Mouse (Mus musculus): Measurements from ENCODE around the gene Gm9821. TPM values are rescaled to one million over a fixed set of nuclear protein-coding genes. Genes with fewer than 3 reads are reported as not detected.

Gene Gm9821
- total RNA-seq, 4 experiments from 2014 or later: not detected

DNA sequence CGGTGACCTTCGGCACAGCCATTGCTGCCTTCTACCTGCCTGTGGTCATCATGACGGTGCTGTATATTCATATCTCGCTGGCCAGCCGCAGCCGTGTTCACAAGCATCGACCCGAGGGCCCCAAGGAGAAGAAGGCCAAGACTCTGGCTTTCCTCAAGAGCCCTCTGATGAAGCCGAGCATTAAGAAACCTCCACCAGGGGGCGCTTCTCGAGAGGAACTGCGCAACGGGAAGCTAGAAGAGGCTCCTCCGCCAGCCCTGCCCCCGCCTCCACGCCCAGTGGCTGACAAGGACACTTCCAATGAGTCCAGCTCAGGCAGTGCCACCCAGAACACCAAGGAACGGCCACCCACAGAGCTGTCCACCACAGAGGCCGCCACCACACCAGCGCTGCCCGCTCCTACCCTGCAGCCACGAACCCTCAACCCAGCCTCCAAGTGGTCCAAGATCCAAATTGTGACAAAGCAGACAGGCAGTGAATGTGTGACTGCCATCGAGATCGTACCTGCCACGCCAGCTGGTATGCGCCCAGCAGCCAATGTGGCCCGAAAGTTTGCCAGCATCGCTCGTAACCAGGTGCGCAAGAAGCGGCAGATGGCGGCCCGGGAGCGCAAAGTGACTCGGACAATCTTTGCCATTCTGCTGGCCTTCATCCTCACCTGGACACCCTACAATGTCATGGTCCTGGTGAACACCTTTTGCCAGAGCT lies 17.5 kb upstream of the Gm9821 start:
- peak; percentile 45 for DNase-seq

DNA sequence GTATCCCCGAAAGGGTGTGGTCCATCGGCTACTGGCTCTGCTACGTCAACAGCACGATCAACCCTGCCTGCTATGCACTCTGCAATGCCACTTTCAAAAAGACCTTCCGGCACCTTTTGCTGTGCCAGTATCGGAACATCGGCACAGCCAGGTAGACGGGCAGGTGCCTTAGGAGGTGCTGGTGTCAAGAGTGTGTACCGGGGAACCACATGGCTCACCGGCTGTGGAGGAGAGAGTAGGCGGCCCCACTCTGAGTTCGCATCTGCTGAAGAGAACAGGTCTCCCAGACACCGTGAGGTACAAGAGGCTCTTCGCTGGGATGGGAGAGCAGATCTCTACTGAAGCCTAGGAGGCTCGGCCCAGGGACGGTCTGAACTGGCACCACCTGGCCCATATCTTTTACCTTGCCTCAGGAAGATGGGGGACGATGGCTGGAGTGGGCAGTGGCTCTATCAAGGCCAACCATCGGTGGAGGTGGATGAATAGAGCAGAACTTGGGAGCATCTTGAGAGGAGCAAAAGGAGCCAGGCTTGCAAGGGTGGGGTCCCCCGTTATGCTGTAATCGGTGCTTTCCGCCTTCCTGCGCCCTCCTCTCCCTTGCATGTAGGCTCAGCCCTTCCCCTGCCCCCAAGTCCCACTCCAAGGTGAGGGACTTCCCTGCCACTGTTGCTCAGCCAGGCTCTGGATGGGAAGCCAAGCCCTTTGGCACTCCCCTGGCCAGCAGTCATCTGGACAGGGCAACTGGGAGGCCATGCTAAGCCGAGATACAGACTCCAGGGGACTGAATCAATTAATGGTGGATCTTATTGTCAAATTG lies 16.8 kb upstream of the Gm9821 start:
- no peak for DNase-seq

DNA sequence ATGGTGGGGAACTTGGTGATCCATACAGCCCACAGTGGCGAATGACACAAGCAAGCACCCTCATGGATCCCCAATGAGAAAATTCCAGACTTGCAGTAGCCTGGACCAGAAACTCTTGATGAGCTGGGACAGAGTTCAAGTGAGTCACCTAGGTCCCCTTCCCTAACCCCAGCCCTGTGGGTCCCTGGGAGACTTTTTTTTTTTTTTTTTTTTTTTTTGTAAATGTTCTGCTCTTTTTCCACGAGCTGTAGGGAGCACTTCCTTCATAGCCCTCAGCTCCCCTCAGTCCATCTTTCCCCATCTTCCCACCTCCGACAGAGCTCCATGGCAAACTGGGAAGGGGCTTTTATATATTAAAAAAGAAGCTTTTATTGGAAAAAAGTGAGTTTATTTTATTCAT lies 16.0 kb upstream of the Gm9821 start:
- DNase-seq: no peak

DNA sequence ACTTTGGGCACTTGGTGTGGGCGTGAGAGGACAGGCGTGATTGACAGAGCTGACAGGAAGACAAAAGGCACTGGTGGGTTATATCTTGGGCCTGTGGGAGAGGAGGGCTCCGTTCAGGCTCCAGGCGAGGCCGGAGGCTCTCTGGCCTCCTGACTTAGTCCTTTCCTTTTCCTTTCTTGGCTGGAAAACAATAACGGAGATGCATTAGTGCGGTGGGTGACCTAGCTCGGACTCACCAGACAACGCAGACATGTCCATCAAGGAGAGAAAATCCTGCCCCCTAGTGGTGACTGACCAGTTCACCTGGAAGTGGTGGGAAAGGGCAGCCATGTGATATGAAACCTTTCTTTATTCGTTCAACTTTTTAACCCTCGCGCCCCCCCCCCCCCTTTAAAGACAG lies 15.6 kb upstream of the Gm9821 start:
- no peak for DNase-seq

DNA sequence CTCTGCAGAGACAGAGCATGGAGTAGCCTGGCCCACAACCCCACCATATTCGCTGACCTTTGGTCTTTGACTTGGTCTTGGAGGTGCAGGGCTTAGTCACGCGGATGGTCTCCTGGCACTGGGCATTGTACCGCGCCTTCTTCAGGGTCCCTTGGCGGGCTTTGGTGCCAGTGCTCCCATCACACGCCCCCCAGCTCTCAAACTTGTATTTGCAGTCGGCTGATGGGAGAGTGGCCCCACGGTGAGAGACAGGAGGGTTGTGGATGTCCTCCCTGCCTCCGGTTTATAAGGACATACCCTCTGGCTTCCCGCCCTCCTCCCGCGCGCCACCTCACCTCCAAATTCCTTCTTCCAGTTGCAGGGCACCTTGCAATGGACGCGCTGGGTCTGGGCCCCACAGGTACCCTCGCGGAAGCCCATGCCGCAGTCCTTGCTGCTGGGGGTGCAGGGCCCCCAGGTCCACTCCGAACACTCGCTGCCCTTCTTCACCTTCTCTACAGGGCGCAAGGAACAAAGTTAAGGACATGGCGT lies 14.7 kb upstream of the Gm9821 start:
- no peak for DNase-seq

DNA sequence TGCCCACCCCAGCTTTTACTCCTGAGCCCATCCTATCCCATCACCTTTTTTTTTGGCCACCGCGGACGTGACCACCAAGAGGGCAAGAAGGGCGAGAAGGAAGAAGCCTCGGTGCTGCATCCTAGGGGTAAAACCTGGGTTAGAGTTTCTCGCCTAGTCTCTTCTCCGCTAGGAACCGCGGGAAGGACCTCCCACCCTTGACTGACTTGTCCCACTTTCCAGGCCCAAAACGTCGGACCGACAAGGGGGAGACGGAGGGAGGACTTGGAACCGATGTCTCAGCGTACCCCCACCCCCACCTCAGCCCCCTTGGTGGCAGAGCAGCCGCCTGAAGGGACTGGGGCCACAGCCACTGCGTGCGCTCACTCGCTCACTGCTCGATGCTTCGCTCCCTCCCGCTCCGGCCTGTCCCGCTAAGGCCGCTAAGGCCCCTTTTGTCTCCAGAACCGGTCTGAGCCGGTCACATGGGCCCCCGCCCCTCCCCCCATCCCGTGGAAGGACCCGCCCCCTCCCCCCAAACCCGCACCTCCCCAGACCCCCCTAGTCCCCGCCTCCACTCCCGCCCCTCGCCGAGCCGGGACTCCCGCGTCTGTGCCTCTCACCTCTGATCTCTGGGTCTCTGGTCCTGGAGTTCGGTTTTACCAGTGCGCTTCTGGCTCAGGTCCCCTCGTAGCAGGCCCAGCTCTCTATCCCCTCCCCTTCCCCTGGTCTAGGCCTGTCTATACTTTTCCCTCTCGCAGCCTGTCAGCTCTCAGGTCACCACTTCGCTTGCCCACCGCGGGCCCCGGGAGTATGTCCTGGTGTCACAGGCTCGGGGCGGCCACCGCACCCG lies 14.0 kb upstream of the Gm9821 start:
- DNase-seq: no peak

DNA sequence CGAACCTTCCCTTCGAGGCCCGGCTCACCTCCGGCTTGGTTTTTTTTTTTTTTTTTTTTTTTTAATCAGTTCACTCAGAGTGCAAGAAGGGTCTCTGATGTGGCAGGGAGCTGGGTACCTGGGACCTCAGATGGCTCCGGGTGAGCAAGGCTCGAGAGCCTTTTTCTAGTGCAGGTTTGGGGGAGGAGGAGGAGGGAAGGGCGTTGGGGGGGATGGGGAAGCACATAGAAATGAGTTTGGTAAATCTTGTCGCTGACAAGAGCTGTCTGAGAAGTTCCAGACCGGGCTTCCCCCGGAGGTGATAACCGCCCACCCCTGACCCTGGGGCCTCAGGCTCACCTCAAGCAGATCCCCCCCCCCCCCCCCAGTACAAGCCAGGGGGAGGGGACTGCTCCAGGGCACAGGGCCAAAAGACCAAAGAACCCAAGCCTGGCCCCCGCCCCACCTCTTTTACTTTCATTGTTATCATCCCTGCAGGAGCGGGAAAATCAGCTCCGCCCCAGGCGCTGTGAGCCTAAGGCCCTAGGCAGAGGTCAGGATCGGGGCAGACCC lies 13.3 kb upstream of the Gm9821 start, which contains the start of gene Mdk:
Gene Mdk, minus strand, starts transcription at position 138 of the 552 bp plus-strand sequence.
- DNase-seq: no peak

DNA sequence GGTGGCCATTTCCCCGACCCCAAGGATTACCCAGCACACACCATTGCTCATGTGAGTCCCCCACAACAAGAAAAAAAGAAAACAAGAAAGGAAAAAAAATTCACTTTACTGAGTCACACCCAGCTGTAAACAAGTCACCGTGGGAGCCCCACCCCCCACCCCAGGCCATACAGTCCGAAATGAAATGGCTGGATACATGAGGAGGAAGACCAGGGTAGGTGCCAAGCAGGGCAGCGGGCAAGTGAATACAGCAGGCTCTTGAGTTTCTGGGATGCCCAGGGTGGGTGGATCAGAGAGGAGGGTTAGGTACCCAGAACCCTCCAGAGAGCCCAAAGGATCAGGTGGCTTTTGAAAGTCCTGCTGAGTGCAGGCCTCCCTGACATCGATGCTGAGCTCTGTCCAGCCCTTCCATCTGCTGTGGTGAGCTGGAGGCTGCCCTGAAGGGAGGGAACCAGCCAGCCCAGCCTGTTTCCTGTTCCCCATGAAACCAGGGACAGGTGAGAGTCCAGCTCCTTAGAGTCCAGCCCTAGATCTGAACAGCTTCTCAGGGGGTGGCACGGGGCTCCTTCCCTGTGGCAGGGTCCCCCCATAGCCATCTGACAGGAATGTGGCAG lies 12.7 kb upstream of the Gm9821 start:
- no peak for DNase-seq

DNA sequence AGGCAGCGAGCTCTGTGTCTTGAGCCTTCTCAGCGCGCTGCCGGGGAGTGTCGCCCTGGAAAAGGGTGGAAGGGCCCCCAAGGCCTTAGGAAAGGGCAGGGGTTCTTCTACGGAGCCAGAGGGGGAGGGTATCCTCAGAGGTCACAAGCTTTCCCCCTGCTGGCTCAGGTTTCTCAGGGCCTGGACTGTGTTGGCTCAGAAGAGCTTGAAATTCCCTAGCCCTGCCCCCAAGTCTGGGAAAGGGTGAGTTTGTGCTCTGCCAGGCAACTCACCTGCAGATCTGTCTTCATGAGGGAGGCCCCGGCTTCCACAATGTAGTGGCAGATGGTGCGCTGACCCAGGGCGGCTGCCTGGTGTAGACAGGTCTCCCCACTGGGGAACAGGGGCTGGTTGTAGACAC lies 12.0 kb upstream of the Gm9821 start:
- no peak for DNase-seq

DNA sequence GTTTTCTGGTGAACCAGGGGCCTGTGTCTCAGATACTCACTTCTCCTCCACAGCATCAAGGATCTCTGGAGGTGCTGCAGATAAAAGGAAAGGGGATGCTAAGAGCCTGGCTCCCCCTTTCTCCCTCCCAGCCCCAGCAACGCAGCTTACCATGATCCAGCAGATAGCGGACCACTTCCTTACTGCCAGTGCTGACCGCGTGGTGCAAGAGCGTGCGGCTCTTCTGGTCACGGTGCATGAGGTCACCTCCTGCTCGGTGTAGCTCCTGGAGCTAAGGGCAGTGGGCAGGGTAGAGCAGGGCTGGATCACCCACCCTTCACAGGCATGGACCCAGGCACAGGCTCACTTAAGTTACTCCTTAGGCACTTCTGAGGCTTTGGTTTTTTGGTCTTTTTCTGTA lies 11.5 kb upstream of the Gm9821 start:
- DNase-seq: no peak

DNA sequence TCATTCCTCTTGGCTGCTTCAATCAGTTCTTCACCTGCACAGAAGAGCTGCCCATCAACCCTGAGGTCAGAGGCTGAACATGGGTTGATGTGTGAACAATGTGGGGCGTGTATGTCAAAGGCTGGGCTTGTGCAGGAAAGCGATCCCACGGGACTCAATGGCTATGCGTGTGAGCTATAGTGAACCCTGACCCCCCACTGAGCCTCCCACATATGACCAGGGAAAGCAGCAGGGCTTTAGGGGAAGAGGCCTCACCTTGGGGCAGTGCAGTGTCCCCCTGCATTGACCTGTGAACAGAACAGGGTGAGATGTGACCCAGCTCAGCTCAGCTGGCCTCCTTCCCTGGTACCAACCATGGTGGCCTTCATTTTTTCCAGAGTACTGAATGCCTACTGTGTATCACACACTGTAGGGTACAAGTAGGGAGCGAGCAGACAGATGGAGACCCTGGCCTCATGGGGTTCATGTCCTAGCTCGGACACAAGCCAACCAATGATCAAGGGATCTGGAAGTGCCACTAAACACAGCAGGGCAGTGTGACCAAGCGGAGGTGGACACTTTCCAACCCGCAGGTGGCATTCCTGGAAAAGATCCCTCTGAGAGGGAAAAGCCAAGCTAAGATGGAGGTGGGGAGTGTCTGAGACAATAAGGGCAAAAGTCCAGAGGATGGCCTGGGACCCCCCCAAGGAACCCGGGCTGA lies 10.5 kb upstream of the Gm9821 start:
- DNase-seq: no peak

DNA sequence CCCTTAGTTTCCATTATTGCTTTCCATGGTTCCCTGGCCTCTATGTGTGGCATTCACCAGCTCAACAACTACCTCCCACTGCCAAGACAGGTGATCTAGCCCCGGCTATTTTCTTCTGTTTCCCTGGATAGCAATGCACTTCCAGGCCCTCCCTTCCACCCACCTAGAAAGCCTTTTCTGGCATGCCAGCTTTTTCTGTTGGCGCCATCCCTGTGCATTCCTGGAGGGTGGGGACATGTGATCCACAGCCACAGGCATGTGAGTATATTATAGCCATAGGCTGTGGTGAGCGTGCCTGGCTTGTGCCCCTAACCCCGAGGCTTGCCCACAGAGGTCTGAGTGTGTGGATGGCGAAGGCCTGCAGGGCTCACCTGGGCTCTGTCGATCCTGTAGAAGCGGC lies 9.3 kb upstream of the Gm9821 start:
- no peak for DNase-seq

DNA sequence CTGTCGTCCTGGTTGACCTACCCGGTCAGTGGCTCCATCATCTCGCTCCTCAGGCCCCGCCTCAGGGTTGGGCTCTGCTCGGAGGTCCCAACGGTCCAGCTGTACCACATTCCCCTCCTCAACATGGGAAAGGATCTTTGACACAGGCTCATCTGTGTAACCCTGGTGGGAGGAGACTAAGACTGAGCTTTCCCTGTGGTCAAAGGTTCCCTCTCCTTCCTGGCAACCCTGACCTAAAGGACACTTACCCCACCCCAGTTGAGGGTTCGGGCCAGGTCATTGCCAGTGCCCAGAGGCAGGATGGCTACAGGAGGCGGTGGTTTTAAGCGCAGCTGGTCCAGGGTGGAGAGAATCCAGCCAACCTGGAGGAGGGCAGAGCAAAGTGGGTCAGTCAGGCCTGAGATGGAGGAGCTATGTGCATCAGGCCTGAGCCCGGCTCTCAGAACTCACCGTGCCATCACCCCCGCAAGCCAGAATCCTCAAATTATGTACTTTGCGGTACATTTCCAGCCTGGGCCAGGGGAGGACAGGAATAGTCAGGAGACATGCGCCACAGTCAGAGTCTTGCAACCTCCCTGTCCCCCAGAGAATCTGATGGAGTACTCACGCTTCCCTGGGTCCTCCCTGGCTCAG lies 6.1 kb upstream of the Gm9821 start:
- no peak for DNase-seq

DNA sequence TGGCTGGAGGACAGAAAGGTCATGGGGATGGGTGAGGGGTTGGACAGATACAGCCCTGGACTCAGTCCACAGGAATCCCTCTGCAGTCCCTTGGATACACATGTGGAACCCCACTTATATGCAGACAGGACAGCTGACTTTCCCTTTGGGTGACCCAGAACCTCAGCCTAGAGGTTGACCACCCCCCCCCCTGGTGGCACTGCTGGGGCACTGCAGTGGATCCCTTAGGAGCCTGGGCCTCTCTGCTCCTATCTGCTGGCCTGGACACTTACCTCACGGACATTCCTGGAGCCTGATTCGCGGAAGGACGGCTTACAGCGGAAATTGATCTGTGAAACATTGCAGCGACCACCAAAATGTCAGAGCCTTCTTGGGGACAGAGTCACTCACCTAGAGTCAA lies 3.1 kb upstream of the Gm9821 start:
- DNase-seq: no peak

DNA sequence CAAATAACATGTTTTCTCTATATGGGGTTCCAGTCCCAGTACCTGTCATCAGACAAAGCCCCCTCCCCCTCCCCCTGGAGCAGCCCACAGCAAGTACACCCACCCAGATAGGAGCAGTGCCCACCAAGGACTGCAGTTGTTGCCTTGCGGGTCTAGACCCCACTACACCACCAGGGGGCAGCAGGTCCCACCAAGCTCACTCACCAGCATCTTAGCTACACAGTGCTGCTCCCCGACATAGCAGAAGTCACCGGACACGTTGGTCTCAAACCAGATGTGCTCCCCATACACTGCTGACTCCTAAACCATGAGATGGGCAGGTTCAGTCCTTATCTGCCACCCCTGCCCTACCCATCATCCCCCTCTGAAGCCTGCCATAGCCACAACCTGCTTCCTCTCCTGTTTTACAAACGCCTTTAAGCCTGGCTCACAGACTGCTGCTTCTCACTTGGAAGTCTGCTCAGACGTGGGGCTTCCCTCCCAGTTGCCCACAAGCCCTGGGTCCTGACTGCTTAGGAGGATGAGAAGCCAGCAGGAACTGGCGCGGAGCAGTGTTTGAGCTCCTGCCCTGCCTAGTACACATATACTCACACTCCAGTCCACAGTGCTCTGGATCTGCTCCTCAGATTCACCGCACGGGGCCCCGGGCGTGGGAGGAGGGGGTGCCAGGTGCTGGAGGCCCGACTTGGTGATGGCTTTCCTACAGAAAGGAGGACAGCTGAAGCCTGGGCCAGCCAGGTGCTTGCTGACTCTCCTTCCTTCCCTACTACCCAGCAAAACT lies 1.1 kb upstream of the Gm9821 start:
- DNase-seq: peak; percentile 48

DNA sequence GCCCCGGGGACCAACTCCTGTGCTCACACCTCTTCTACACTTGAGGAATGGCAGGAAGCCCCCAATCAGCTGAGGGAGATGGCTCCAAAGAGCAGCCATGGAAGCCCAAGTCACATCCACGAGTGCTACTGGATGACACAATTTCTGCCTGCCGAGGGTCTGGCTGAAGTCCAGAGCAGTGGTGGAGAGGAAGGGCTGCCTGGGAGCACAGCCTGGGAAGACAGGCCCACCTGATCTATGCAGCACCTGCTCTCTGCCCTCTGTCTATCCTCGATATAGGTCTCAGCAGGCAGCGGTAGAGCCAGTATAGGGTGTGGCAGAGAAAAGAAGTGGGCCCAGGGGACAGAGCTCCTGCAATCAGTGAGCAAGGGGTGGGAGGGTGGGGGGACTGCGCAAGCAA lies 1.3 kb downstream of the Gm9821 start:
- DNase-seq: no peak

DNA sequence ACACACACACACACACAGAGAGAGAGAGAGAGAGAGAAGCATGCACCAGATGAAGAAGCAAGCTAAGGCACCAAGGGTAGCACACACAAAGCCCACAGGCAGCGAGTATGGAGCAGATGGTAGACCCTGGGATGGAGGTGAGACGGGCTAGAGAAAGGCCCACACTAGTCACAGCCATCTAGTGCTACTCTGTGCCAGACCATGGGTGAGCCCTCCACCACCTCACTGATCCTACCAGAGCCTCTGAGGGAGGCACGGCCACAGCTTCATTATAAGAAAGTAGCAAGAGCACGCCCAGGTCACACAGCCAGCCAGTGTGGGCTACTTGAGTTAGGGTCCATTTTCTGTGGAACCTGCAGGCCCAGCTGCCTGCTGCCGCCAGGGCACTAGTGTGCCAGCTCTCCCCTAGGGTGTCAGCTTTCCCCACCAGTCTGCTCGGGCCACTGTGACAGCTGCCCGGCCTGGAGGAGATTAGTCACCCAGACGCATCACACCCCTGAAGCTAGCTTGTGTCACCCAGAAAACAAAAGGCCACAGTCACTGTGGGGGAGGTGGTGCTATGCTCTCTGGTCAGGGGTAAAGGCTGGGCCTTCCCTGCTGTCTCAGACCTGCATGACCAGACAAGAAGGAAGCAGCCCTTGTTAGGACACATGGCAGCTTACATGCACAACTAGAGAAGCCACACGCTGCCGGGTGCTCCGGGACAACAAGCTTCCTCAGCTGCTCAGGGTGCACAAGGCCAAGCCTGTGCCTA lies 2.1 kb downstream of the Gm9821 start:
- DNase-seq: no peak

DNA sequence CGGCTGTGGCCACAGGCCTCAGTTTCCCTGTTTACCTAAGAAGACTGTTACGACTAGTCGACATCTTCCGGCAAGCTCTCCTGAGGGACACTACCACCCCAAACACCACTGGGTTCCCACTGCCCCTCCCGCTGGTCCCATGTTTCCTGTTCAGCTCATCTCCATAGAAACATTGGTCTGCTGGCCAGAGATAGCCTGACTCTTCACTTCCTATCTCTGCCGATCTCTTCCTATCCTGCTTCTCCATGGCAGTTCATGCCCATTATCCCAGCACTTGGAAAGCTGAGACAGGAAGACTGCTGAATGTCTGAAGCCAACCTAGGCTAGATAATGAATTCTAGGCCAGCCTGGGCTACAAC lies 2.6 kb downstream of the Gm9821 start:
- DNase-seq: no peak

DNA sequence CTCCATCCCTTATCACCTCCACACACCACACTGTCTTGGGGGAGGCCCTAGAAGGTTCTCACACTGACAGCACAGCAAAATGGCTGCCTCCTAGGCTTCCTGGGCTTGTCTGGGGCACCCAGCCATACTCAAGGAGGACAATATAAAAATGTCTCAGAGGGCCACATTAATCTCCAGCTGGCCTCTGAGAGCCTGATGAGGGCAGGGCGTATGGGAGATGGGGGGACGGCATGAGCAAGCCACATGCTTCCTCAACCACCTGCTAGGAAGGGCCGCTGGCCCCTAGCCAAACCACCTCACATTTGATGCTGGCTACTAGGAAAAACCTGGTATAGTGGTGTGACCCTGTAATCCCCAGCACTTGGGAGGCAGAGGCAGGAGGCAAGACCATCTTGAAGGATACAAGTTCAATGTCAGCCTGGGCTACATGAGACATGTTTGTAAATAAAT lies 3.3 kb downstream of the Gm9821 start:
- DNase-seq: no peak

Measured in adrenal gland, adult 8-10 months (tissue).